Mouse (Mus musculus) MEL (cell line): ENCODE measurements around the gene Slc11a2. TPM values are rescaled to one million over a fixed set of nuclear protein-coding genes. Genes with fewer than 3 reads are reported as not detected.

Experiments
- DNase-seq: peaks from one replicate; pipeline ENCODE4 v3.0.0; 2011; ENCODE audit warnings: low read depth, low spot score
- H3K27ac ChIP-seq: 2 replicates; pipeline ENCODE4 v1.5.1; 2012; ENCODE audit warnings: low read depth, mild to moderate bottlenecking, control low read depth, low read length, moderate library complexity; ENCODE audit not compliant: control insufficient read depth
- H3K27me3 ChIP-seq, 2 experiments: fragments of 150-350 bp in 1 of 2; sonication (generic) in 1 of 2; 2 replicates each; pipeline ENCODE4 v1.6.1; 2012; ENCODE audit warnings: low read length in 2 of 2, mild to moderate bottlenecking in 2 of 2, improper control_type of control experiment in 1 of 2, moderate library complexity in 1 of 2; ENCODE audit not compliant: insufficient read depth in 2 of 2, control insufficient read depth in 1 of 2
- H3K36me3 ChIP-seq, 2 experiments: 2 replicates each; pipeline ENCODE4 v1.6.1; 2012 to 2014; ENCODE audit warnings: low read length in 2 of 2, improper control_type of control experiment in 1 of 2, inconsistent platforms in 1 of 2, mild to moderate bottlenecking in 1 of 2; ENCODE audit not compliant: insufficient read depth in 2 of 2, control insufficient read depth in 1 of 2
- H3K4me1 ChIP-seq, 2 experiments: fragments of 150-350 bp in 1 of 2; sonication (generic) in 1 of 2; 2 replicates each; pipeline ENCODE4 v1.6.1; 2012; ENCODE audit warnings: low read length in 2 of 2, improper control_type of control experiment in 1 of 2, mild to moderate bottlenecking in 1 of 2; ENCODE audit not compliant: insufficient read depth in 2 of 2, control insufficient read depth in 1 of 2
- H3K4me3 ChIP-seq, 2 experiments: fragments of 150-350 bp in 1 of 2; sonication (generic) in 1 of 2; 2 replicates each; pipeline ENCODE4 v1.5.1; 2012; ENCODE audit warnings: low read depth in 2 of 2, low read length in 2 of 2, mild to moderate bottlenecking in 2 of 2, moderate library complexity in 2 of 2, control low read depth in 1 of 2, improper control_type of control experiment in 1 of 2; ENCODE audit not compliant: control insufficient read depth in 1 of 2, insufficient read depth in 1 of 2
- H3K79me2 ChIP-seq: 2 replicates; pipeline ENCODE4 v1.6.1; 2012; ENCODE audit warnings: mild to moderate bottlenecking, low read length, moderate library complexity; ENCODE audit not compliant: control insufficient read depth, poor library complexity, insufficient read depth
- H3K9ac ChIP-seq: 2 replicates; pipeline ENCODE4 v1.6.1; 2012; ENCODE audit warnings: low read depth, mild to moderate bottlenecking, control low read depth, low read length, moderate library complexity; ENCODE audit not compliant: control insufficient read depth, poor library complexity, severe bottlenecking
- H3K9me3 ChIP-seq: fragments of 150-350 bp; sonication (generic); replicated peaks from 2 replicates; pipeline ENCODE4 v1.6.1; 2012; ENCODE audit warnings: mild to moderate bottlenecking, low read length, improper control_type of control experiment, moderate library complexity; ENCODE audit not compliant: insufficient read depth
- BHLHE40 ChIP-seq: IDR thresholded peaks from 2 replicates; pipeline ENCODE4 v1.6.1; 2012; ENCODE audit warnings: low read depth, mild to moderate bottlenecking, inconsistent platforms, low read length, improper control_type of control experiment, borderline replicate concordance
- CTCF ChIP-seq, 3 experiments: IDR thresholded peaks in 2 of 3; conservative IDR thresholded peaks in 1 of 3; 2 replicates each; pipeline ENCODE4 v1.5.1; 2011 to 2012; ENCODE audit warnings: low read length in 3 of 3, low read depth in 2 of 3, mild to moderate bottlenecking in 2 of 3, improper control_type of control experiment in 1 of 3, inconsistent platforms in 1 of 3, mixed read lengths in 1 of 3, moderate library complexity in 1 of 3; ENCODE audit not compliant: control insufficient read depth in 1 of 3, insufficient read depth in 1 of 3, poor library complexity in 1 of 3, severe bottlenecking in 1 of 3
- E2F4 ChIP-seq: IDR thresholded peaks from 2 replicates; pipeline ENCODE4 v1.6.1; 2011; ENCODE audit warnings: low read depth, low read length, improper control_type of control experiment, borderline replicate concordance
- ELF1 ChIP-seq: IDR thresholded peaks from 2 replicates; pipeline ENCODE4 v1.6.1; 2014; ENCODE audit warnings: low read depth, mild to moderate bottlenecking, inconsistent platforms, low read length, improper control_type of control experiment, moderate library complexity
- ETS1 ChIP-seq: IDR thresholded peaks from 2 replicates; pipeline ENCODE4 v1.6.1; 2012; ENCODE audit warnings: low read depth, mild to moderate bottlenecking, inconsistent platforms, low read length, improper control_type of control experiment, moderate library complexity
- HCFC1 ChIP-seq: IDR thresholded peaks from 2 replicates; pipeline ENCODE4 v1.6.1; 2012; ENCODE audit warnings: low read depth, mild to moderate bottlenecking, inconsistent platforms, low read length, improper control_type of control experiment, moderate library complexity
- JUND ChIP-seq: IDR thresholded peaks from 2 replicates; pipeline ENCODE4 v1.6.1; 2011; ENCODE audit warnings: low read depth, mild to moderate bottlenecking, improper control_type of control experiment, low read length
- KAT2A ChIP-seq: conservative IDR thresholded peaks from 2 replicates; pipeline ENCODE4 v1.6.1; 2012; ENCODE audit warnings: low read depth, low read length, improper control_type of control experiment, inconsistent platforms
- MAFK ChIP-seq: IDR thresholded peaks from 2 replicates; pipeline ENCODE4 v1.6.1; 2011; ENCODE audit warnings: low read depth, mild to moderate bottlenecking, low read length, improper control_type of control experiment, borderline replicate concordance
- MYC ChIP-seq: IDR thresholded peaks from 2 replicates; pipeline ENCODE4 v1.6.1; 2011; ENCODE audit warnings: low read depth, mild to moderate bottlenecking, low read length, improper control_type of control experiment, moderate library complexity
- POLR2AphosphoS2 ChIP-seq: IDR thresholded peaks from 2 replicates; pipeline ENCODE4 v1.6.1; 2011; ENCODE audit warnings: low read length, improper control_type of control experiment
- TAL1 ChIP-seq: IDR thresholded peaks from 2 replicates; pipeline ENCODE4 v1.6.1; 2012; ENCODE audit warnings: mild to moderate bottlenecking, inconsistent platforms, low read length, moderate library complexity, mixed read lengths
- TCF12 ChIP-seq: IDR thresholded peaks from 2 replicates; pipeline ENCODE4 v1.6.1; 2014; ENCODE audit warnings: low read depth, mild to moderate bottlenecking, inconsistent platforms, low read length, improper control_type of control experiment, moderate library complexity
- USF1 ChIP-seq: IDR thresholded peaks from 2 replicates; pipeline ENCODE4 v1.6.1; 2014; ENCODE audit warnings: low read depth, mild to moderate bottlenecking, inconsistent platforms, low read length, improper control_type of control experiment, moderate library complexity
- USF2 ChIP-seq, 2 experiments: IDR thresholded peaks; 2 replicates each; pipeline ENCODE4 v1.6.1; 2011 to 2012; ENCODE audit warnings: improper control_type of control experiment in 2 of 2, low read length in 2 of 2, borderline replicate concordance in 1 of 2, inconsistent platforms in 1 of 2, low read depth in 1 of 2, mild to moderate bottlenecking in 1 of 2; ENCODE audit not compliant: insufficient read depth in 1 of 2
- ZKSCAN1 ChIP-seq: IDR thresholded peaks from 2 replicates; pipeline ENCODE4 v1.6.1; 2012; ENCODE audit warnings: low read depth, mild to moderate bottlenecking, inconsistent platforms, low read length, improper control_type of control experiment, moderate library complexity
- ZMIZ1 ChIP-seq: IDR thresholded peaks from 2 replicates; pipeline ENCODE4 v1.6.1; 2012; ENCODE audit warnings: low read depth, mild to moderate bottlenecking, inconsistent platforms, low read length, improper control_type of control experiment, moderate library complexity
- polyA plus RNA-seq, 2 experiments: library from polyadenylated mRNA; stranded (reverse) in 1 of 2; unstranded in 1 of 2; fragments of >175 nt in 1 of 2; fragments of >200 nt in 1 of 2; gene quantifications; 2 replicates each; pipeline versions ENCODE4 v1.2.1 to v1.2.4; 2012; ENCODE audit warnings: low replicate concordance in 2 of 2, low read depth in 1 of 2; ENCODE audit not compliant: insufficient read length in 2 of 2, insufficient read depth in 1 of 2, missing spikeins in 1 of 2
- total RNA-seq: library from RNA; depleted of rRNA; stranded (reverse); fragments of 300-350 nt; gene quantifications from 2 replicates; pipeline ENCODE4 v1.2.3, GENCODE M21; 2012

Gene Slc11a2
- total and polyA plus RNA-seq, 3 experiments = 69.0 to 112 TPM; not detected in 1

DNA sequence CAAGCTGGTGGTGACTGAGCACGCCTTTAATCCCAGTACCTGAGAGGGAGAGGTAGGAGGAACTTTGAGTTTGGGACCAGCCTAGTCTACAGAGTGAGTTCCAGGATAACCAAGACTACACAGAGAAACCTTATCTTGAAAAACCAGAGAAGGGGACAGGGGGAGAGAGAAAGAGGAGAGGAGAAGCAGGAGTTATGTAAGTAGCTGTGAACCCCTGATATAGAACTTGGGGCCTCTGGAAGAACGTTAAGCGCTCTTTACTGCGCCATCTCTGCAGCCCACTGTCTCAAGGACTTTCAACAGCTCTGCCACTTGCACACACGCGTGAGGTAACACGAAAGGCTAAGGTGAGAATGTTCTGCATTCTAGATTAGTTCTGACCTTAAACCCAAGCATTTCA lies 33.3 kb downstream of the Slc11a2 start (continued):
- 0 out of 2 replicates have a peak, but pooled peaks have one; percentile 9 for TF ChIP-seq HCFC1
- TF ChIP-seq JUND = 0 out of 2 replicates have a peak, but pooled peaks have one; percentile 35
- no peak for TF ChIP-seq POLR2AphosphoS2
- TF ChIP-seq ETS1 = peak; percentile 56

DNA sequence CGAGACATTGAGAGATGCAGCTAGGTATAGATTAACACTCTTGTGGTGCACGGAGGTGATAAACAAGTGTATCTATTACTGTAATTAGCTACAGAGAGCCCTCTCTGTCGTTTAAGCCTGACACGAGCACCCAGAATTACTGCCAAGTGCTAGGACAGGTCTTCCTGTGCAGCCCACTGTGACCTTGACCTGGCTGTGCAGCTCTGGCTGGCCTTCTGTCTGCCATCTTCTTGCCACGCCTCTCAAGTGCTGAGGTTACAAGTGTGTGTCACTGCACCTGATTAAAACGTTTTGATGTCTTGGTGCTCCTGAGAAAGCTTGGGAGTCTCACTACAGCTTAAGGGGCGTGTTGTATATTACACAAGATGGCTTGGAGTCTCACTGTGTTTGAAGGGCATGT lies 33.8 kb downstream of the Slc11a2 start:
- DNase-seq = no peak
- H3K4me3 ChIP-seq = no peak overlapping the region

DNA sequence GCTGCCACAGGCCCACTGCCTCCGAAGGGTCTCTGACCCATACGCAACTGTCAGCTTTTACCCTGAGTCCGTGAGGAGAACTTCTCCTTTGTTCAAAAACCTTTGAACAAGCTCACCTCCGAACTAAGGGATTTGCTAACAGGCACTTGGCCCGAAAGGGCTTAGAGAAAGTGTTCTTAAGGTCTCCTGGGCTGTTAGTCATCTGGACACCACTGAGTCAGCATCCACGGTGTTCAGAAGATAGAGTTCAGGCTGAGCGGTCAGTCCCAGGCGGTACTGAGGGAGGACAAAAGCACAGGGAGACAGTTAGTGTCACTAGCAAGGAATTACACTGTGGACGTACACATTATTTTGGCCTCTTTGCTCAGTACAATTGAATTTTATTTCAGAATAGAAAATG lies 36.0 kb downstream of the Slc11a2 start:
- Histone ChIP-seq H3K79me2 (no peaks in the 10 kb centered on the region), H3K9me3 (no peaks in the 10 kb centered on the region), H3K4me1 (peaks cover 21 to 25% of the 10 kb centered on the region in 2 experiments), H3K9ac (no peak overlapping the region), H3K4me3 (no peak overlapping the region), H3K27ac (no peak overlapping the region), H3K27me3 (no peaks in the 10 kb centered on the region), H3K36me3 (peaks cover under 1 to 22% of the 10 kb centered on the region in 2 experiments; a peak in 3 of 4 replicates)
- no peak for DNase-seq
- TF ChIP-seq ZMIZ1 = 0 out of 2 replicates have a peak, but pooled peaks have one; percentile 44
- no peak for TF ChIP-seq USF1

More for the DNA sequence above, 33.8 kb downstream of the Slc11a2 start:
- Histone ChIP-seq H3K4me1 (peaks cover 21 to 25% of the 10 kb centered on the region in 2 experiments), H3K36me3 (peaks cover 15 to 22% of the 10 kb centered on the region in 2 experiments), H3K27me3 (no peaks in the 10 kb centered on the region), H3K27ac (peak overlapping the region; percentile 81), H3K9me3 (no peaks in the 10 kb centered on the region), H3K9ac (no peak overlapping the region), H3K79me2 (no peaks in the 10 kb centered on the region)
- TF ChIP-seq USF2 (IDR thresholded peaks at IDR 0.05; ENCODE audit: borderline replicate concordance in 1 of 2, insufficient read depth in 1 of 2, low read depth in 1 of 2, low read length in 2 of 2) (no peak), BHLHE40 (no peak), KAT2A (no peak), MYC (0 out of 2 replicates have a peak, but pooled peaks have one; percentile 7), ZKSCAN1 (no peak), TCF12 (no peak), MAFK (no peak), CTCF (IDR thresholded peaks at IDR 0.05 in 2 of 3, conservative IDR thresholded peaks at IDR 0.05 in 1 of 3; ENCODE audit: control insufficient read depth in 1 of 3, insufficient read depth in 1 of 3, low read depth in 2 of 3, low read length in 3 of 3, poor library complexity in 1 of 3, severe bottlenecking in 1 of 3) (no peak), POLR2AphosphoS2 (no peak), ELF1 (no peak), E2F4 (no peak), USF1 (no peak), TAL1 (no peak), HCFC1 (0 out of 2 replicates have a peak, but pooled peaks have one; percentile 9)
